Mouse (Mus musculus): ENCODE measurements around the gene Rapgef2.
"Not testable (repeated sequence)": the region's sequence is repeated elsewhere in the genome, so short reads cannot be mapped to it uniquely, and the experiment has no call there.

The Rapgef2 gene

DNA sequence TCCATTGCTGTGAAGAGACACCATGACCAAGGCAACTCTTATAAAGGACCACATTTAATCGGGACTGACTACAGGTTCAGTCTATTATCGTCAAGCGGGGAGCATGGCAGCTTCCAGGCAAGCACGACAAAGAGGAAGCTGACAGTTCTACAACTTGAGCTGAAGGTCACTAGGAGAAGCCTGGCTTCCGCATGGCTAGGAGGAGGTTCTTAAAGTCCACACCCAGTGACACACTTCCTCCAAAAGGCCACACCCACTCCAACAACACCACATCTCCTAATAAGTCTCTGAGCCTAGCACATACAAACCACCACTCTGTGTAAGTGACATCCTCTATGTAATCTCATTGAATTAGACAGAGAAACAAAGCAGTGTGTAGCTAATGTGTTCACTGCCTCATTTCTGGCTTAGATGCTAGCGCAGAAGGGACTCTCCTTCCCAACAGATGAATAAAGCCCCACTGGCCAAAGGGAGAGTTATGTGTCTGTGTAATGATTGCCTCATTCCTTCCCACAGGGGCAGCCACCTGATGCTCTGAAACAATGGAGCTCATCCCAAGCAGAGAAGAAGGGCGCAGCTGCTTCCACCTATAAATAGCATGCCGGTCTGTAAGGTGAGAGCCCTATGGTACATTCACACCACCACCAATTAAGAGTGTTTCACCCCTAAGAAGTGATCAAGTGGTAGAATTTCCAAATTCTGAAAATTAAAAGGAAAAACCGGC lies 48.5 kb downstream of the Rapgef2 start:
- DNase-seq (ENCODE audit: inconsistent age in 2 of 2, low spot score in 1 of 2) = peak in 1 of 2 experiments; percentile 59

DNA sequence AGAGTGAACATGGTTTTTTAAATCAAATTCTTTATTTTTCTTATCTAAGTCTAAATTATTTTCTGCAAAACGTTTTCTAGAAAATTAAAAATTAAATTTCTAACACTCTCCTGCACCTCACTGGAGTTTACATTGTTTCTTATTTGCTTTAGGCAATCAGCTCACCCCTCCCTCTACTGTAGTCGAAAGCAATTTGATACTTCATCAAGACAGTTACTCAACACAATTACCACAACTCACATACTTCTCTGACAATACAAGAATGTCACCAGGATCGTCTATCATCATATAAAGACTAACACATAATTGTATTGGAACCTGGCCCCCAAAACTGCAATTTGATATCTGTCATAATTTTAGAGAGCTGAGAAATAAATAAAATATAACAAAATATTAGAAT lies 51.8 kb downstream of the Rapgef2 start:
- no peak for DNase-seq (ENCODE audit: inconsistent age in 2 of 2, low spot score in 1 of 2)

DNA sequence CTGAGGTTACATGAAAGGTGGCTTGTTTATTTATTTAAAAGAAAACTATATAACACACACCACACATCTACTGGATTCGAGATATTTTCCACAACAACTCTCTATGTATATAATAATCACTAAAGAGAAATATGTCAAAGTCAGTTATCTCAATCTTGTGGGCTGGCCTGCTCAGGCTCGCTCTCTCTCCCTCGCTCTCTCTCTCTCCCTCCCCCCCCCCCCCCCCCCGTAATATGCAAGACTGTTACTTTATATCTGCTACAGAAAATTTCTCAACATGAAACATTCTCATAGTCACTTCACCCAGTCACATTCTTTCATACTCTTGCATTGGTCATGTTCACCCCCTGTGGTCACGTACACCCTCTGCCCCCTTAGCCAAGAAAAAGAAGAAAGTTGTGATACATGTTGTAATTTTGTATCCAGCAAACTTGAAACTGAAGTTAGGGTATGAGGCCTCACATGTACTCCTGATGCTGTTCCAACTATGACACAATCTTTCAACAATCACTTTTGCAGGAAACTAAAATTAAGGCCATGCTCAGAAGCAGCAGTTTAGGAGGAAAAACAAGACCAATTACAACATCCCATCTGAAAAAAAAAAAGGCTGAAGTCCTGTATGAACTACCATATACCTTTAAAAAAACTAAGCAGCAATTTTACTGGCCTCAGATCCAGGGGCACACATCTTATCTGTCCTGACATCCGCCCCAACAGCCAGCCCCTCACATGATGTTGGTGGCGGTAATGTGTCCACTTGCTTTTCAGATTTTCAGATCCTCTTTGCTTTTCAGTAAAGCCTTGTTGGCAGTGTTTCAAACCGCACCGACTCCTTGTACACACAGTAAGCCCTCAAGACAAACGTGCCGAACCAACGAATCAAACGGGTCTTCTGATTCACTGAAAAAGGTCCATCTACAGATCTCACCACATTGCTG lies 52.6 kb downstream of the Rapgef2 start:
- DNase-seq (ENCODE audit: inconsistent age in 2 of 2, low spot score in 1 of 2) = peak in 1 of 2 experiments; percentile 61

DNA sequence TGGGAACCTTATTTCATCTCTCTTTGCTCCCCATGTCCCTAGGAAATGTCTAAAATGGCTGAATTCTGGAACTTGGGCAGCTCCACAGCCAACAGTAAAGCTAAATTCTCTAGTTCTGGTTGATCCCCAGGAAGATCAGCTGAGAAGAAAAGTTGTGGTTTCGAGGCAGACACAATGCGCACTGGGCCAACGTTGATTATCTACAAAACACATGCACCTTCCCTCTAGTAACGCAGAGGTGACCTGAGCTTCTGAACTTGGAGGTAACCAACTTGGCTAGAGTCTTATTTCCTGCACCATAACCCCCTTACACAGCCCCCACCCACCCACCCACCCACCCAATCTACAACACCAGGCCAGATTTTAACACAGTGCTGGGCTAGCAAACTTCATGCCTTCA lies 55.6 kb downstream of the Rapgef2 start:
- no peak for DNase-seq (ENCODE audit: inconsistent age in 2 of 2, low spot score in 1 of 2)

DNA sequence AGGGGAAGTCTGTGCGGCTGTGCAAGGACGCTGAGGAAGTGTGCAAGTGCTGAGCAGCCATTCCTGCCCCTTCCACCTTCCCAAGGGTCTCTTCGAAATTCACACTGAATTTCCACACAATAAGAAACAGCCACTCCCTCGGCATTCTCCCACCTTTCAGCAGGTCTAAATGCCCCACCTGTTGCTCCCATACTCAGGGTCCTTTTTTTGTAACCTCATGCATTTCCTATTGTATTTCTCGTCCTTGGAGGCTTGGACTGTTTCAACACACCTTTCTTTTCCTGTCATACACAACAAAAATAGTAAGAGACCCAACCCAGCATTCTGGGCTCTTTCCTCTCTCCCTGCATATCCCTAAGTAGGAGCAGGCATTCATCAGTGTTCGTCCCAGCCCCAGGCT lies 56.8 kb downstream of the Rapgef2 start:
- DNase-seq (ENCODE audit: inconsistent age in 2 of 2, low spot score in 1 of 2) = no peak

DNA sequence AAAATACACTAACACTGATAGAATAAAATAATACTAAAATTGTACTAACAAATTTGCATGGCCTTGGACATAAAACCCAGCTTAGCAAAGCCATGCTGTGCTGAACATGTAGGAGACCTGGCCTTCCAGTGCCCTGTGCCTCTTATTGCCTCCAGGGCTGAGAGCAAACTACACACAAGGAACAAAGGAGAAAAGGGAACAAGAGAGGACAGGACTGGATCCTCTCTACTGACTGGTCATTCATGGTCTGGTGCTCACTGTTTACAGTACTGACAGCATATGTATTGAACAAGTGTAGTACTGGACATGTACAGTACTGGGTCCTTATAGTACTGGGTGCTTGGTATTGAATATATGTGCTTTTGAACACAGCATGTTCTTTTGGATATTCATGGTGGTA lies 58.0 kb downstream of the Rapgef2 start:
- DNase-seq (ENCODE audit: inconsistent age in 2 of 2, low spot score in 1 of 2) = no peak

DNA sequence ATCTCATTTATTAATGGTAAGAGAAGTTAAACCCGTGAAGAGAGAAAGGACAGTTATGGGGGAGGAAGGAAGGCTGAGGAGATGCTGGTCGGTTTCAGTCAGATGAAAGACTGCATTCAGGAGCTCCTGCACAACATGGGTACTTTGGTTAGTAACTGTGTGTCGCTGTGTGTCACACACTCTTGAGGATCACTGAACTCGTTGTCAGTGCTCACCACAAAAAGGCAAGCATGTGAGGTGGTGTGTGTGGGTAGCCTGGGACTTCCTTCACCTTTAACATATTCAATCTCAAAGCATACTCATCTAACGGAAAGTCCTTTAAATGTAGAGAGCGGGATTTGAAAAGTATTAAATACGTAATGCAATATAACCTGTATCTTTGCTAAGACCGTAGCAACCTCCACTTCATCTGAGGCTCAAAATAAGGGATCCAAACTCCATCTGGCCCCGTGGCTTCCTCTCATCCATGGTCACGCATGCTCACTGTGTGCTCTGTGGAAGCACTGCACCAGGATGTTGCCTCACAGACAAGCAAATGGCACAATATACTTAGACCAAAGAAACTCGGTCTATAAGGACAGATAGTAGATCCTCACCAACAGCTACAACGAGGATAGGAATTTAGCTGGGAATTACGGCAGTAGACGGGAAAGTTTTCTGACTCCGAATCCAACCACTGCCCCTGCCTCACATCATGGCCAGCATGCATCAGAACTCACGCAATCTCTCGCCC lies 58.8 kb downstream of the Rapgef2 start:
- no peak for DNase-seq (ENCODE audit: inconsistent age in 2 of 2, low spot score in 1 of 2)

DNA sequence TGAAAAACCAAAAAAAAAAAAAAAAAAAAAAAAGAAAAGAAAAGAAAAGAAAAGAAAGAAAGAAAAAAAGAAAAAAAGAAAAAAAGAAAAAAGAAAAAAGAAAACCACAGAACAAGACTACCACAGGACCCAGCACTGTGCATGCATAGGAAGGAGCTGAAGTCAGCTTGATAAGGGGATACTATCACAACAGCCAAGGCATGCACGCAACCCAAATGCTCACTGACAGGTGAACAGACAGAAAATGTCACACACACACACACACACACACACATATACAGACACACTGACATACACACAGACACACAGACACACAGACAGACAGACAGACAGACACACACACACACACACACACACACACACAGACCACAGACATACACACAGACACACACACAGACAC lies 59.5 kb downstream of the Rapgef2 start:
- DNase-seq (ENCODE audit: inconsistent age in 2 of 2, low spot score in 1 of 2) = not testable (repeated sequence)

DNA sequence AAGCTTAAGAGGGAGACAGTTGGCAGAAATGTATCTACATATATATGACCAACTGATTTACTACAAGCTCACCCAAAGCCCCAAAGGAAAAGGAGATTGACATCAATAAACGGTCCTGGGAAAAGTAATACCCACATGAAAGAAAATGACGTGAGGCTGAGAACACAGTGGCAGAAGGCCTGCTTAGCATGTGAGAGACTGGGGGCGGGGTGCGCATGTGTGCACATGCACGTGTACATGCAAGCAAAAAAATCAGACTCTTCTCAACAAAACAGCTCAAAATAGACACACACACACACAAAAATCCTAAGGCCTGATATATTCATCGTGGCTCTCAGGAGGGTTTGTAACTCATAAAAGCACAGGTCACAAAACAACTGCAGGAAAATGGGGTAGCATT lies 60.4 kb downstream of the Rapgef2 start:
- DNase-seq (ENCODE audit: inconsistent age in 2 of 2, low spot score in 1 of 2) = no peak

DNA sequence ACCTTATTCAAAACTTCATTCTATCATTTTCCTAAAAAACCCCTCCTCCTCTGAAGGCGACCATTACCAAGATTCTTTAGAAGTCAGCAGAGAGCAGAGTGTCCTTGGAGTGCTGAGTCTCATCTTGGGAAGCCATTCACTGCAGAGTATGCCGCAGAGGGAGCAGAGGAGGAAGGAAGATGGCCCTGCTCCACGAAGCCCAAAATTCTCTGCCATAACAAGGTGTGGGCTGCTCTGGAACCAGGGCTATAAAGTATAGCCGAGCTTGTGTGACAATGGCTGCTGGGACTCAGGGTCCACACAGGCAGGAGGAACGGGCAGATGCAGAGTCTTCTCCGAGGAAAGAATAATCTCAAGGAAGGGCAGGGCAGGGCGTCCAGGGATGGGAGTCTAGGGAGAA lies 62.0 kb downstream of the Rapgef2 start:
- DNase-seq (ENCODE audit: inconsistent age in 2 of 2, low spot score in 1 of 2) = no peak

DNA sequence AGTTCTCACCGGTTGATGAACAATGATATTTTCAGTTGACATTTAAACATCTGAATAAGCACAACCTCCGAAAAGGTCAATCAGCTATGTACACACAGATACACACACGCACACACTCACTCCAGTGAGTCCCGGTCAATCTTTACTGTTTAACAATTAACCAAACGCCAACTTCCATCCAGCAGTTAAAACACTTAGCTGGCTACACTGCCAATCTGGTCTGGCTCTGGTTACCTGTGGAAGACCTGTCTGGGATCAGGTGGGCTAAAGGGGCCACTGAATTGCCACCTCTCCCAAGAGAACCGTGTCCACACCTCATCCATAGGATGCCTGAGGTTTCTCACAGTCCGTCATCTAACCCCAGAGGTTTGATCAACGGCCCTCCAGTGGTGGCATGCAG lies 63.0 kb downstream of the Rapgef2 start:
- DNase-seq (ENCODE audit: inconsistent age in 2 of 2, low spot score in 1 of 2) = no peak

DNA sequence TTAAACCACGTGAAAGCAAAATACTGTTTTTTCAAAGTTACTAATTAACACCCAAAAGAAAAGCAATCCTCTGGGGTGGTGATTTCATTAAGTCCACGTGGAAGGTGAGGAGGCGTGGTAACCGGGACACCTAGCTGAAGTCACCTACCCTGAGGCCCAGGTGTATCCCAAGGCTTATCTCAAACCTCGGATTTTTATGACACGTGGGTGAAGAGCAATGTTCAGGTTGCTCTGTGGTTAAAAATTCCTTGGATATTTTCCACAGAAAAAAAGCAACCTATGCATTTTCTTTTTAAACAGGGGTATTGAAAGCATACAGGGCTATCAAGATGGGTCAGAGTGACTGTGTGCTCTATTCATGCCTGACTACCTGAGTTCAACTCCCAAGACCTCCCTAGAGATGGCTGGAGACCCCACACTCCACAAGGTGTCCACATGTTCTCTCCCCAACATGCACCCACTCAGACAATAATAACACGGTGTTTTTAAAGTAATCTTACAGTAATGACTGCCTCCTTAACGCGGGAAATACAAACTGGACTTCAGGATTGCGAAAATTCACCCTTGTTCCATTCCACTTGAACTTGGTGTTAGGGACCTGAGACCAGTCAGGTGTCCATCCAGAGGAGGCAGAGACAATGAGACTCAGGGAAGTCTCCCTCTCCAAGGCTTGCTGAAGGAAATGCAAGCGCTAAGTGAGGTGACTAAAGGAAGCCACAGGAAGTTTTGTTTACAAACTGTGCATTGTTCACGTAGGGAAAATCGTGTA lies 63.9 kb downstream of the Rapgef2 start:
- DNase-seq (ENCODE audit: inconsistent age in 2 of 2, low spot score in 1 of 2) = no peak

DNA sequence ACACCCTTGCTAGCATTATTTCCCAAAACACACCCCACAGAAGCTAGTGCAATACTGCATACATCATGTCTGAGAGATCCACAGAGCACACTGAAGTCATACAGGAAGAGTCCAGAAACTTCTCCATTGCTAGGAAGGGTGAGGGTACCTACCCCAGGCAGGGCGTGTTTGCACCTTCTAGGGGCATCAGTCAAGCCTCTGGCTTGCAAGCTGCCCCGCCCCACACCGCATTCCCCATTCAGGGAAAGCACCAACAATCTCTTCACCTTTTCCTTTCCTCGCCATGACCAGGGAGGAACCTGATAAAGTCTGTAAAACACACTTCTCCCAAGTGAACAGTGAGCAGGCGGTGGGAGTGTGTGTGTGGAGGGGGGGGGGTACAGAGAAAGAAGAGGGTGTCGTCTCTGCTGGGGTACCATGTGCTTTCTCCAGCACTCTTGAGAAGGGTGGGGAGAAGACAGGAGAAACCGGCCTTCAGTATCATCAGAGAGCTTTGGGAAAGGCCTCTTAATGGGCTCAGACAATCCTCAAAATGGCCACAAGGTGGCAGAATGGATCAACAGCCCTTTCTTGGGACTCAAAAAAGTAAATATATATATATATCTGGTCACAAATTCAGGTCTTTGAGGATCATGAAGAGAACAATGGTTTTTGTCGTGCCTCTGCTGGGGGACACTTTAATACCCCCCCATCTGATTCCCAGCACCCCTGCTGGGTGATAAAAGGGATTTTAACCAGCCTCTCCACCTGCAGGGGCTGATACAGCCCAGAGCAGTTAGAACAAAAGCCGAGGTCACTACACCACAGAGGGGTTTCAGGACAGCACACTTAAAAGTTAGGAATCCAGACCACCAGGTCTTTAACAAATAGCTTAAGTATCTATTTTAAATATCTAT lies 64.8 kb downstream of the Rapgef2 start:
- DNase-seq (ENCODE audit: inconsistent age in 2 of 2, low spot score in 1 of 2) = peak; percentile 51 to 87

DNA sequence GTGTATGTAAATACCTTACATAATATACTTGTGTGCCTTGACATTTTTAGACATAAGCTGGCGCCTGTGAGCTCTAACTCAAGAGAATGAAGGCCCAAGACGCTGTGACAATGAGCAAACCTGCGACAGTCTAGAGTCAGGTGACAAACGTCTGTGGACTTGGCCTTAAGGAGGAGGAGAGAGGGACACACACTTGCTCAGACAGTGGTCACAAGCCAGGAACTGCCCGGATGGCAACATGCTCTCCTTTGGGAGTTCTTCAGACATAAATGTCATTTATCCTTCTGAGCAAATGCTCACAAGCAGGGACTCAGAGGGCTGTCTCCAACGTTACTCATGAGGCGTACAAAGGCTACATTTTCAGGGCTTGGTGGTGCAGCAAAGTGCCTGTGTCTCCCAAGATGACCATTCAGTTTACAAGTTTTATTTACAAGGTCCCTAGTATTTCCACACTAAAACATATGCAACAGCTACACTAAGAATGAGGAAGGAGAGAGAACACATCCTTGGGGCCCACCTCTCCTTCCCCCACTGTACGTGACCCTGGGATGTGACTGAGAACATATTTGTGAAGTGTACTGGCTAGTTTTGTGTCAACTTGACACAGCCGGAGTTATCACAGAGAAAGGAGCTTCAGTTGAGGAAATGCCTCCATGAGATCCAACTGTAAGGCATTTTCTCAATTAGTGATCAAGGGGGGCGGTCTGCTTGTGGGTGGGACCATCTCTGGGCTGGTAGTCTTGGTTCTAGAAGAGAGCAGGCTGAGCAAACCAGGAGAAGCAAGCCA lies 67.0 kb downstream of the Rapgef2 start:
- DNase-seq (ENCODE audit: inconsistent age in 2 of 2, low spot score in 1 of 2) = no peak

DNA sequence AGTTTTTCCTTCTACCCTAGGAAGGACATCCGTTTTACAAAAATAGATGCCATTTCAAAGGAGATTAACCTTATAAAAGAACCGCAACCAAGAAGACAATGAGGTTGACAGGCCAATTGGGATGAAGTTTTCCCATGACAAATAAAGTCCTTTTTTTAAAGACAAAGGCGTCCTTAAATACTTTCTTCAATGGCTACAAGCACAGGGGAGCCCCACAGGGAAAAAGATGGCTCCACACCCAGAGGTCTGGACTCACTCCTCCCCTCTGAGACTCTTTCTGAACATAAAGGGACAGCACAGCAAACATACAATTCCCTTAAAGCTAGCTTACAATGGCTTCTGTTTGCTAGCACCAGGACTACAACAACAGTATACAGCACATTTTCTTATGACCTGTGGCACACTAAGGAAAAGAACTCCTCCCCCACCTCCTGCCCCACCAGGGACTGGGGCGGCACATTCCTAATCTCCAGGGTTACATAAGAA lies 67.7 kb downstream of the Rapgef2 start:
- peak in 1 of 2 experiments; percentile 62 for DNase-seq (ENCODE audit: inconsistent age in 2 of 2, low spot score in 1 of 2)

DNA sequence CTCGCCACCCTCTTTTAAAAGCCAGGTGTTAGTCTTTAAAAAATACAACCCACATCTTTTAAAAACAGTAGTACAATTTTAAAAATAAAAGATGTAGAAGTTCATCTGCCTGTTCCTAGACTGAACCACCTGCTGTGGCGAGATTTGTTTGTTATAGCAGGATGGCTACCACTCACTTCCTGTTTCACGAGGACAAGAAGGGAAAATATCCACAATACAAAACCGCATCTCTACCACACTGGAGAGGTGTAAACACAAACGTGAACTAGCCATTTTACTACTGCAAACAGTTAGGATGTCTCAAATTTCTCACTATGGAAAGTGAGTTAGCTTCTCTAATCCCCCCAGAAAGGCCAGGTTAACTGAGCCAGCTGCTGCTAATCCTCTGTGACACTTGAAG lies 76.1 kb downstream of the Rapgef2 start:
- no peak for DNase-seq (ENCODE audit: inconsistent age in 2 of 2, low spot score in 1 of 2)

DNA sequence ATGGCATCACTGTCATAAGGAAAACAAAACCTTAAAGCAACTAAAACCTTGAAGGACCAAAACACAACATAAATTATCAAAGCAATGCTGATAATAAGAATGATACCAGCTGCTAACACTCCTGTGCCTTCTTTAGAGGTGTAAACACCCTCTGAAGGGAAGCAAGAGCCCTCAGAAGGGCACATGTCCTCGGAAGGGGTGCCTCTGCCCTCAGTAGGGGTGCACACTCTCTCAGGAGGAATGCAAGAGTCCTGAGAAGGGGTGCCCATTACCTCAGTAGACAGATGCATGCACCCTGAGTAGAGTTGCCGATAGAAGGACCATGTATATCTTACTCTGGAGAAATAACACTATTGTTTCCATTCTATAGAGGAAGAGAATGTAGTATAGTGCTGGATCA lies 79.1 kb downstream of the Rapgef2 start:
- DNase-seq (ENCODE audit: inconsistent age in 2 of 2, low spot score in 1 of 2) = no peak

DNA sequence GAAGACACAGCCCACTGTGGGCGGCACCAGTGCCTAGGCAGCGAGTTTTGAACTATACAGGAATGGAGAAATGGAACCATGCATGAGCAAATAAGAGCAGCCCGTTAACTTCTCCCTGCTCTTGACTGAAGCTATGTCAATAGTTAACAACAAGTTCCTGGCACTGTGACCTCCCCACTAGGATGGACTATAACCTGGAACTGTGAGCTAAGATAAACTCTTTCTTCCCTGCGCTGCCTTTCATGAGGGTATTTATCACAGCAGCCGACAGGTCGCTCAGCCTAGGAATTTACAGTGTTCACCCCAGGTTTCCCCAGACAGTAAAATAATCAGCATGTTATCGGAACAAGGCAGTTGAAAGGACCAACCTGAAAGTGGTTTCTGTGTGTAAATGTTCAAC lies 79.8 kb downstream of the Rapgef2 start:
- no peak for DNase-seq (ENCODE audit: inconsistent age in 2 of 2, low spot score in 1 of 2)

DNA sequence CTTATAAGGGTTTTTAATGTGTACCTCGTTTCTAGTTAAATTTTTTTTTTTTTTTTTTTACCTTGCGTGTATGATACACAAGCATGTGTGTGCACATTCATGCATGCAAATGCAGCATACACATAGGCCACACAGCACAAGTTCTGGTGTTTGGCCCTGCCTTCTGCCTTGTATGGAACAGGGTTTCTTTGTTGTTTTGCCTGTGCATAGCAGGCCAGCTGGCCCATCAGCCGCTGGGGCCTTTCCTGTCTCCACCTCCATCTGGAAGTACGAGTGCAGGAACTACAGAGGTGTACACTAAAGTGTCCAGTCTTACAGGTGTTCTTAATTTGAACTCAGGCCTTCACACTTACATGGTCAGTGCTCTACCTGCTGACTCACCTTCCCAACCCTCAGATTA lies 80.3 kb downstream of the Rapgef2 start:
- no peak for DNase-seq (ENCODE audit: inconsistent age in 2 of 2, low spot score in 1 of 2)

All from adrenal gland, adult (tissue).